Mouse (Mus musculus) heart, embryonic 14.5 days (tissue): ENCODE results near the gene Parg. TPM values are rescaled to one million over a fixed set of nuclear protein-coding genes. Genes with fewer than 3 reads are reported as not detected.
A peak's percentile ranks its signal among the peaks of the same experiment; 100 is the strongest.
"Not testable (repeated sequence)": the region's sequence is repeated elsewhere in the genome, so short reads cannot be mapped to it uniquely, and the experiment has no call there.

ENCODE experiments used
- ATAC-seq: fragments of 200-750 bp; cut with Nextera tagmentation; 2 replicates; pipeline ENCODE4 v1.8.0; 2017; ENCODE audit warnings: low read depth, moderate TSS enrichment; ENCODE audit not compliant: insufficient number of reproducible peaks, insufficient read depth, low FRiP score
- H3K27ac ChIP-seq, 2 experiments: fragments of 200-500 bp in 1 of 2; fragments of 300-500 bp in 1 of 2; sonication (generic) in 1 of 2; replicated peaks in 1 of 2; 2 replicates each; pipeline ENCODE4 v1.5.1; 2012 to 2014; ENCODE audit warnings: low read depth in 2 of 2, low read length in 2 of 2, control low read depth in 1 of 2, mild to moderate bottlenecking in 1 of 2, mixed read lengths in 1 of 2; ENCODE audit not compliant: control insufficient read depth in 1 of 2, insufficient read depth in 1 of 2
- H3K27me3 ChIP-seq: fragments of 300-500 bp; sonication (generic); 2 replicates; pipeline ENCODE4 v1.6.1; 2014; ENCODE audit warnings: mild to moderate bottlenecking, low read length, control low read depth; ENCODE audit not compliant: control insufficient read depth, insufficient read depth
- H3K36me3 ChIP-seq: fragments of 300-500 bp; sonication (generic); 2 replicates; pipeline ENCODE4 v1.6.1; 2014; ENCODE audit warnings: mild to moderate bottlenecking, control low read depth, low read length, mixed read lengths; ENCODE audit not compliant: control insufficient read depth, insufficient read depth
- H3K4me1 ChIP-seq, 2 experiments: fragments of 200-500 bp in 1 of 2; fragments of 300-500 bp in 1 of 2; sonication (generic) in 1 of 2; 2 replicates each; pipeline ENCODE4 v1.6.1; 2012 to 2014; ENCODE audit warnings: low read length in 2 of 2, control low read depth in 1 of 2, mixed read lengths in 1 of 2; ENCODE audit not compliant: control insufficient read depth in 2 of 2, insufficient read depth in 2 of 2
- H3K4me2 ChIP-seq: fragments of 300-500 bp; sonication (generic); 2 replicates; pipeline ENCODE4 v1.6.1; 2014; ENCODE audit warnings: mild to moderate bottlenecking, low read length
- H3K4me3 ChIP-seq, 2 experiments: fragments of 200-500 bp in 1 of 2; fragments of 300-500 bp in 1 of 2; sonication (generic) in 1 of 2; 2 replicates each; pipeline ENCODE4 v1.5.1; 2012 to 2014; ENCODE audit warnings: low read length in 2 of 2, mild to moderate bottlenecking in 2 of 2, control low read depth in 1 of 2, low read depth in 1 of 2, moderate library complexity in 1 of 2; ENCODE audit not compliant: control insufficient read depth in 1 of 2, insufficient read depth in 1 of 2
- H3K9ac ChIP-seq: fragments of 300-500 bp; sonication (generic); 2 replicates; pipeline ENCODE4 v1.6.1; 2014; ENCODE audit warnings: mild to moderate bottlenecking, low read length
- H3K9me3 ChIP-seq: fragments of 300-500 bp; sonication (generic); 2 replicates; pipeline ENCODE4 v1.6.1; 2016; ENCODE audit warnings: low read length, control low read depth; ENCODE audit not compliant: control insufficient read depth
- WGBS: fragments of 180-500 bp; shearing (Covaris S2); extraction: QIAGEN DNeasy Blood & Tissue Kit; methylation state at CpG from one replicate; pipeline ENCODE4 v1.1.7; 2014; 5-methylcytosine and 5-hydroxymethylcytosine counted together
- polyA plus RNA-seq: library from polyadenylated mRNA; unstranded; fragments of >200 nt; fragmentation: Nextera tagmentation; extraction: Ambion mirVana; gene quantifications from 2 replicates; pipeline ENCODE4 v1.2.1, GENCODE M21; 2014

The Parg gene
- polyA plus RNA-seq, 1 experiment from 2014 or later, result 30.2 TPM

GRCm38 (mm10) chr14:32166840-32167239 is 34.9 kb upstream of the Parg start:
- ATAC-seq, result no peak
- H3K9ac ChIP-seq, result no peak overlapping the region
- peak overlapping the region; percentile 95; the same call in 1 of the 2 replicates for H3K4me2 ChIP-seq
- no peak overlapping the region for H3K27ac ChIP-seq
- peaks cover 3 to 23% of the 10 kb centered on the region in 2 experiments; a peak in 3 of 4 replicates for H3K4me1 ChIP-seq
- WGBS, result 50% methylated on average over 1 of the region's 1 CpGs
- no peaks in the 10 kb centered on the region for H3K9me3 ChIP-seq
- no peaks in the 10 kb centered on the region for H3K27me3 ChIP-seq
- peak overlapping the region in 1 of 2 experiments; percentile 62; a peak in 2 of 4 replicates for H3K4me3 ChIP-seq
- peaks cover 13% of the 10 kb centered on the region for H3K36me3 ChIP-seq

- peaks cover 18% of the 10 kb centered on the region for H3K36me3 ChIP-seq
- H3K4me1 ChIP-seq, result peaks cover 3 to 23% of the 10 kb centered on the region in 2 experiments; a peak in 3 of 4 replicates
- H3K4me2 ChIP-seq, result peak overlapping the region; percentile 95
- H3K9ac ChIP-seq, result no peak overlapping the region
- no peak overlapping the region for H3K27ac ChIP-seq
- no peak overlapping the region for H3K4me3 ChIP-seq
- ATAC-seq, result no peak
- H3K27me3 ChIP-seq, result no peaks in the 10 kb centered on the region
- no peaks in the 10 kb centered on the region for H3K9me3 ChIP-seq
- 87% methylated on average over 5 of the region's 5 CpGs for WGBS
These were observed 34.4 kb upstream of the Parg start for GRCm38 (mm10) chr14:32167326-32167725.

DNA sequence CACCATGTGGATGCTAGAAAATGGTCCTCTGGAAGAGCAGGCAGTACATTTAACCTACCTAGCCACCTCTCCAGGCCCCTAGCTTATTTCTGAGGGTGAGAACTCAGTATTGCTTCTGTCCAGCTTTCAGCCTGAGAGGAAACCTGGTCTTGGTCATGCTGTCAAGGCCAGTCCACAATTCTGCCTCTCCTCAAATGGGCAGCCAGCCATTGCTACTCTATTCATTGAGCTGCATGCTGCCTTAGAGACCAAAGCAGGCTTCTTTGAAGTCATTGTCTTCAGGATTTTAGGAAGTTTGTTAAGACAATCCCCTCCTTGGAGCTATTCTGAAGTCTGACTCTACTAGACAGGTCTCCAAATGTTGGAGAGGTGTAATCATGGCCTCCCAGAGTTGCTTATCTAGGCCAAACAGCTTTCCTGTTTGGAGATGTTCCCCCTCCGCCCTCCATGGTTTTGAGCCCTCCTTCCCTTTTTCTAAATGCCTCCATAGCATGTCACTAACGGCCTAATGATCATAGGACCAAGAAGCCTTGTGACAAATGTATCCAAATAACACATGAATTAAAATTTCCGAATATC is 33.0 kb upstream of the Parg start:
- Histone ChIP-seq H3K27ac (peak overlapping the region in 1 of 2 experiments; percentile 4; a peak in 1 of 4 replicates), H3K36me3 (peaks cover 32% of the 10 kb centered on the region), H3K9ac (no peak overlapping the region), H3K27me3 (no peaks in the 10 kb centered on the region), H3K4me1 (peaks cover 3 to 23% of the 10 kb centered on the region in 2 experiments; a peak in 3 of 4 replicates), H3K4me3 (no peak overlapping the region), H3K4me2 (peak overlapping the region; percentile 95), H3K9me3 (no peaks in the 10 kb centered on the region)
- 63% methylated on average over 3 of the region's 3 CpGs for WGBS
- ATAC-seq, result 0 out of 2 replicates have a peak, but pooled peaks have one; percentile 9

DNA sequence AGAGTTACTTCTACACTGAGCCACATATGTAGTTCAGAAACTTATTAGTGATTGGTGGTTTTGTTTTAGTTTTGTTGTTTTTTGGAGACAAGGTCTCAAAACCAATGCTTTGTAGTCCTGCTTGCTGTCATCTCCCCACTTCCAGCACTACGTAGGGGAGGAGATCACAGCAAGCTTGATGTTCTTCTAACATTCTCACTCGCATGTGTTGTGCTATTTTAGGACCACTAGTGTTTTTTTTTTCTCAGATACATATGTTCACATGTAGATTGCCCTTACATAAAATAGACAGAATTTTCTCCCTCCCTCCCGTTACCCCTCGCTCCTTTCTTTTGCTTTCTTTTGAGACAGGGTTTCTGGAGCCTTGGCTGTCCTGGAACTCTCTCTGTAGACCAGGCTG is 31.6 kb upstream of the Parg start:
- Histone ChIP-seq H3K4me2 (no peak overlapping the region), H3K4me3 (no peak overlapping the region), H3K9me3 (no peaks in the 10 kb centered on the region), H3K9ac (no peak overlapping the region), H3K27ac (no peak overlapping the region), H3K4me1 (peaks cover 3 to 14% of the 10 kb centered on the region in 2 experiments; a peak in 3 of 4 replicates), H3K27me3 (no peaks in the 10 kb centered on the region), H3K36me3 (peaks cover 46% of the 10 kb centered on the region)
- no peak for ATAC-seq
- 67% methylated on average over 4 of the region's 4 CpGs for WGBS

DNA sequence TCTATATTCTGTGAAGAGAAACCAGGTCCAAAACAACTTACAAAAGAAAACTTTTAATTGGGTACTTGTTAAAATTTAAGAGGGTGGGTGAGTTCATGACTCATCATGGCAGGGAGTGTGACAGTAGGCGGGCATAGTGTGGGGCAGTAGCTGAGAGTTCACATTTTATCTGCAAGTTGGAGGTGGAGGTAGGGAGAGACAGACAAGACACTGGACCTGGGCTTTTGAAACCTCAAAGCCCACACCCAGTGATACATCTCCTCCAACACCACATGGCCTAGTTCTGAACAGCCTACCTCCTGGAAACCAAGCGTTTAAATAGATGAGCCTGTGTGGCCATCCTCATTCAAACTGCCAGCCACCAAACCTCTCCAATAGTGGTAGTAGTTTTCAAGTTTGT is 26.4 kb upstream of the Parg start:
- no peak overlapping the region for H3K9ac ChIP-seq
- no peaks in the 10 kb centered on the region for H3K4me1 ChIP-seq
- no peak overlapping the region for H3K4me2 ChIP-seq
- no peaks in the 10 kb centered on the region for H3K27me3 ChIP-seq
- H3K9me3 ChIP-seq, result no peaks in the 10 kb centered on the region
- WGBS, result 87% methylated on average over 2 of the region's 2 CpGs
- ATAC-seq, result no peak
- H3K27ac ChIP-seq, result no peak overlapping the region
- peaks cover 71% of the 10 kb centered on the region for H3K36me3 ChIP-seq
- no peak overlapping the region for H3K4me3 ChIP-seq

- H3K9me3 ChIP-seq, H3K27me3 ChIP-seq, H3K4me2 ChIP-seq, ATAC-seq, H3K27ac ChIP-seq, H3K4me3 ChIP-seq, H3K4me1 ChIP-seq, H3K9ac ChIP-seq: not testable (repeated sequence)
- peaks cover 72% of the 10 kb centered on the region for H3K36me3 ChIP-seq
- WGBS, result 82% methylated on average over 4 of the region's 5 CpGs
These were observed 25.2 kb upstream of the Parg start for GRCm38 (mm10) chr14:32176590-32176989.

DNA sequence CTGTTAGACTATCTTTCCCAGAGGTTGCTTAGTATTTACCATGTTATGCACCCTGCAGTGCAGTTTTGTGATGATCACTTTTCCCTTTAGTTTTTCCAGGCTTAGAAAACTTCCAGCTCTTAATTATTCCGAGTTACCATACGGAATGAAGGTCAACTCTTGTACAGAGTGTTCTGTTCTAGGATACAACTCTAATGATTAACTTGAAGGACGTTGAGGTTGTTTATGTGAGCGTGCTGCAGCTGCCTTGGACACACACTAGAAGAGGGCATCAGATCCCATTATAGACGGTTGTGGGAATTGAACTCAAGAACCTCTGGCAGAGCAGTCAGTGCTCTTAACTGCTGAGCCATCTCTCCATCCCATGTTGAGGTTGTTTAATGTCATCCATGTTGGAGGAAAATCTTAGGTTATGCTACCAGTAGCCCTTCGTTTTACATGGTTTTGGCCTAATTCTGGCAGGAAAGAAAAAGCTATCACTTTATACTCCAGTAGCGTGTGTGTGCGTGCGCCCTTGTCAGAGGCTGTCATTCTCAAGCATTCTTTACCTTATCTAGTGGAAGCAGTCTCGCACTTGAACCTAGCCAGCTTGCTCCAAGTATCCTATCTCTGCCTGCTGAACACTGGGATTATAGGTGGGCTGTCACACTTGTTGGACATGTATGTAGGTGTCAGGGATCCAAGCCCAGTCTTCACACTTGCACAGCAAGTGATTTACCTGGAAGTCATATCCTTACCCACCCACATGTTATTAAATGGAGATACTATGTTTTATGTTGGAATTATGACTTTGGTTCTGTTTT is 22.2 kb upstream of the Parg start:
- Histone ChIP-seq H3K4me1 (no peaks in the 10 kb centered on the region), H3K36me3 (peaks cover 72% of the 10 kb centered on the region), H3K4me3 (no peak overlapping the region), H3K27me3 (no peaks in the 10 kb centered on the region), H3K9ac (no peak overlapping the region), H3K4me2 (no peak overlapping the region), H3K27ac (no peak overlapping the region), H3K9me3 (no peaks in the 10 kb centered on the region)
- no peak for ATAC-seq
- WGBS, result 74% methylated on average over 10 of the region's 10 CpGs
